Mouse (Mus musculus): ENCODE measurements at regions not wholly inside any gene's neighbourhood (a gene's known extent, or its start where the extent isn't known, plus 50 kb on each side); places are given as distances from the start of the nearest gene placed in this dataset.
"Not testable (repeated sequence)": the region's sequence is repeated elsewhere in the genome, so short reads cannot be mapped to it uniquely, and the experiment has no call there.

GRCm38 (mm10) chr5:4248422-4248821 lies 56.3 kb downstream of the Mterf1b start:
- in situ Hi-C loops (cut with MboI, MseI), result no loop called here

DNA sequence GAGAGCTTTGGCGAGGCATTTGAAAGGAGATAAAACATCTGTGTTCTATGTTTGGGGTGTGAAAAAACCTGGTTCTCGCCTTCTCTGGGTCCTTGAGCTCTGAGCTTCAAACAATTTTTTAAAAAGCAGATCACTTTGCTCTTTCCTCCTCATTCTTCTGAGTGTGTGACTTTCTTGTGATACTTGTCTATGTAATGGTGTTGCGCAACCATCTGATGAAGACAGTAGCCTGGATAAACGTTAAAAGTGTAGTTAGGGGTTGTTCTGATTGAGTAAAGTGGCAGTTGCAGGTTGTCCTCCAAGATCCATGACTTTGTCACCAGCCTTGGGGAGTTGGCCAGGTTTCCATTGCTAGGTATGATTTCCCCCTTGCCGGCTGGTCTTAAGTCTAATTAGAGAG lies 62.1 kb downstream of the Mterf1b start:
- in situ Hi-C loops (cut with MboI, MseI), result not testable (repeated sequence)

- in situ Hi-C loops (cut with MboI, MseI), result no loop called here
These were observed 65.0 kb downstream of the Mterf1b start for GRCm38 (mm10) chr5:4257048-4257750.

DNA sequence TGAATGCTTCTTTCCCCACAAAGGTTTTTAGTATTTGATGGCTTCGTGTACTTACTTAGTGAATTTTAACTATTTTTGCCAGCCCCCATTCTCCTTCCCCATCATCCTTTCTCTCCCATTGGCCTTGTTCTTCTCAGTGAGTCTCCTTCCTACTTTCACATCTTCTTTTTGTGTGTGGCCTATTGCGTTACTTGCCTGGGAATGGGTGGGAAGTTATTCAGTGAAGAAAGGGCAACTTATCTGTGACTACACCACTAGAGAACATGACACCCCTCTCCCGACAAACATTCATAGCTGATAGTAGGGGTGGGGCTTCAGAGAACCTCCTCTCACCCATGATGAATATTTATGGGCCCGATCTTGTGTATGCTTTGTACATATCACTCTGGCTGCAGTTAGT lies 67.1 kb downstream of the Mterf1b start:
- in situ Hi-C loops (cut with MboI, MseI), result no loop called here

DNA sequence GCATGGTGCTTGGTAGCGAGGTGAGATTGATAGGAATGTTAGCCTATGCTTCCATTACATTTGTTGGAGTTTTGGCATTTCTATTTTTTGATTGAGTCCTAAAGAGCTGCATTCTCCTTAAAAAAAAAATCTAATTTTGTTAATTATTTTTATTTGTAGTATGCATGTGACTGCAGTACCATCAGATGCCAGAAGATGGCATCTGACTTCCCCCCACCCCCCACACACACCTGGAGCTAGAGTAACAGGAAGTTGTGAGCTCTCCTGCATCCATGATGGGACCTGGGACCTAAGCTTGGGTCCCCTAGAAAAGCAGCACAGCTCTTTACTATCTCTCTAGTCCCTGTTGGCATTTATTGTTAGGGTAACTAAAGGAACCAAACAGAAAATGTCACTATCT lies 70.5 kb downstream of the Mterf1b start:
- in situ Hi-C loops (cut with MboI, MseI), result loop anchor here (5.0 kb wide), 1 partner anchor 560 kb away; no protein-coding TSS in a partner anchor

DNA sequence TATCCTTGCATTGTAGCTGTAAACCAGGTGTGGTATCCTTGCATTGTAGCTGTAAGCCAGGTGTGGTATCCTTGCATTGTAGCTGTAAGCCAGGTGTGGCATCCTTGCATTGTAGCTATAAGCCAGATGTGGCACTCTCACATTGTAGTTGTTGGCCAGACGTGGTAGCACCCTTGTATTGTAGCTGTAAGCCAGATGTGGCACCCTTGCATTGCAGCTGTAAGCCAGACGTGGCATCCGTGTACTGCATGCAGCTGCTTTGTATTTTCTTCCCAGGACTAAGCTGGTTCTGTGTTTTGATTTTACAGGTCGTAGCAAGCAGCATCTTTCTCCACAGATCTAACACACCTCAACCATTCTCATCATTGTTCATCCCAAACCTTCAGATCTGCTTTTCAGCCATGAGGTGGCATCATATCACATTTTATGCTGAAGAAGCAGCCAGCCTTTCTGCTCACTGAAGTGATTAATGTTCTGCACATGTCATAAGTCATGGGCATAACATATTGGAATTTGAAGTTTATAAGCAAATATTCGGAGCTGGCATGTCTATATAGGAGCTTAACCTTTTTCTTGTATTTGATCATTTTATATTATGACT lies 71.5 kb downstream of the Mterf1b start:
- in situ Hi-C loops (cut with MboI, MseI), result loop anchor here (5.0 kb wide), 1 partner anchor 559 kb away; no protein-coding TSS in a partner anchor

DNA sequence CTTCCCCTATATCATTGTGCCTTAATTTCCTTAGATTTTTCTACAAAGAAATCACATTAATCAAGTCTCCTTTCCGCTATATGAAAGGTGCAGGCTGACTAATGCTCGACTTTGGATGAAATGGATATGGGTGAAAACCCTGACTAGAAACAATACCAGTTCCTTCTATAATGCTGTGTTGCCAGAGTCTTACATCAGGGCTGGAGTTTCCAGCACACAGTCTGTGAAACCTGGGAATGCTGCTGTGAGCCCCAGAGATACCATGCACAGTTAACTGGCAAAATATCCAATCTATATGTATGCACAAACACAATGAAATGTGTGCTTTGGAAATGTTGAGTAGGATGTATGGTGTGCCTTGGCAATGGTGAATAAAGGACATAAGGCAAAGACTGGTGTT lies 75.5 kb downstream of the Mterf1b start:
- in situ Hi-C loops (cut with MboI, MseI), result no loop called here

- in situ Hi-C loops (cut with MboI, MseI), result no loop called here
These were observed 80.8 kb downstream of the Mterf1b start for GRCm38 (mm10) chr5:4273001-4273400.

- in situ Hi-C loops (cut with MboI, MseI), result no loop called here
These were observed 111.4 kb downstream of the Mterf1b start for GRCm38 (mm10) chr5:4303616-4304015.

DNA sequence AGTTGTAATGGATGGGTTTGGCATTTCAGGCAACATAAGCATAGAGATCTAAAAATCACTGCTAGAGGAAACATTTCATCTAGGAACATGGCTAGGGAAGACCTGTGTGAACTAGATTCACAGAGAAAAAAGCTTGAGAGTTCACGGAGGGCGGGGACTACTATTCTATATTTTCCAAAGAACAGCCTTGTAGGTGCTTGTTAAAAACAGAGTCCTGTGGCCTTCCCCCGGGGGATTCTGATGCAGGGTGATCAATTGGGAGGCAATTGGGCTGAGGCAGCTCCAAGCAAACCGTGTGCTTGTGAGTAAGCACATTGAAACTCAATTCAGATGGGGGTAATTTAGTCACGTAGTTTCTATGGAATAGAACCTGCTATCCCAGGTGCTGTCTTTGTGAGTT lies 112.0 kb downstream of the Mterf1b start:
- in situ Hi-C loops (cut with MboI, MseI), result no loop called here

- in situ Hi-C loops (cut with MboI, MseI), result no loop called here
These were observed 116.3 kb downstream of the Mterf1b start for GRCm38 (mm10) chr5:4308514-4308913.

DNA sequence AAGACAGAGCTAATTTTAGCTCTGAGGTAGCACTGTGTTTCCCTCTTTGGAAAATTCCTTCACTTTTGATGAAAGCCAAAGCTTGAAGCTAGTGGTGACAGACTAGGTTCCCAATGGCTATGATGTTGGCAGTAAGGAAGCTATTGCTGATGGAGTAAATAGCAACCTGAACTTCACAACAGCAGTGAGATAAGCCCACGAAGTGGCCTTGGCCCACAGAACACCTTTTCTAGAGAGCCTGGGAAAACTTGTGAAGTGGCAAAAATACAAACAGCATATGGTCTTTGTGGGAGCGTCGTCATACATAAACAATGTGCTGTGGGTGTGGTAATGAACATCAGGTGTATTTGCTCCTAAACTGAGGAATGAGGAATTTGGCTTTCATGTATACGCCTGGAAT lies 119.0 kb downstream of the Mterf1b start:
- in situ Hi-C loops (cut with MboI, MseI), result no loop called here

DNA sequence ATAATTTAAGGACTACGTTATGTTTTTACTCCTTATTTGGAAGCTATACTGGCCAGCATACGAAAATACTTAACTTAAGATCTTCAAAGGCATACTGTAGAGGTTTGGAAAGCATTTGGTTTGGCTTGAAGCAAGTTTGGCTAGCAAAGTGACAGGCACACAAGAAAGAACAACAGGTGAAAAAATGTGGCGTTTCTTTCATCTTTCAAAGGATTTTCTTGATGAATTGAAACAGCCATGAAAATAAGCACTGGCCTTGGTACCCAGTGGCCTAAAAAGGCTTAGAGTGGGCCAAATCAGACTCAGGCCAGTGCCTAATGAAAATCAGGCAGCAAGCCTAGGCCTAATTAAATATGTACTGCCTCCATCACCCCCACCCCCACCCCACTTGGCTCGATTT lies 119.4 kb downstream of the Mterf1b start:
- in situ Hi-C loops (cut with MboI, MseI), result no loop called here

DNA sequence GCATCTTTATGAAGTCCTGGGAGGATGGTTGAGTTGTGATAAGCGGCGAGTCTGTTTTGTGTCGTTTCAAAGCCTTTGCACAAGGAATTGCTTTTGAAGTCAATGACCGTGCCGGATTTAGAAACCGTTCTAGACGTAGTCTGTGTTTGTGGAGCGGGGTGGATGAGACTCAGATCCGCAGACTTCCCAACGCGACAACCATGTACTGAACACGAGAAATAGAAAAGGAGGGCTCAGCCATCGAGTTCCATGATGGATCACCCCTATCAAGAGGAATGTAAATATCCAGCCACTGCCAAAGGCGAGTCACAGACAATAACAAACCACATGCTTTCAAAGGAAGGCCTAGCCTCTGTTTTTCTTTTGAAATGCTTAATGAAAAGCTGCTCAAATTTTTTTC lies 120.5 kb downstream of the Mterf1b start:
- in situ Hi-C loops (cut with MboI, MseI), result no loop called here

DNA sequence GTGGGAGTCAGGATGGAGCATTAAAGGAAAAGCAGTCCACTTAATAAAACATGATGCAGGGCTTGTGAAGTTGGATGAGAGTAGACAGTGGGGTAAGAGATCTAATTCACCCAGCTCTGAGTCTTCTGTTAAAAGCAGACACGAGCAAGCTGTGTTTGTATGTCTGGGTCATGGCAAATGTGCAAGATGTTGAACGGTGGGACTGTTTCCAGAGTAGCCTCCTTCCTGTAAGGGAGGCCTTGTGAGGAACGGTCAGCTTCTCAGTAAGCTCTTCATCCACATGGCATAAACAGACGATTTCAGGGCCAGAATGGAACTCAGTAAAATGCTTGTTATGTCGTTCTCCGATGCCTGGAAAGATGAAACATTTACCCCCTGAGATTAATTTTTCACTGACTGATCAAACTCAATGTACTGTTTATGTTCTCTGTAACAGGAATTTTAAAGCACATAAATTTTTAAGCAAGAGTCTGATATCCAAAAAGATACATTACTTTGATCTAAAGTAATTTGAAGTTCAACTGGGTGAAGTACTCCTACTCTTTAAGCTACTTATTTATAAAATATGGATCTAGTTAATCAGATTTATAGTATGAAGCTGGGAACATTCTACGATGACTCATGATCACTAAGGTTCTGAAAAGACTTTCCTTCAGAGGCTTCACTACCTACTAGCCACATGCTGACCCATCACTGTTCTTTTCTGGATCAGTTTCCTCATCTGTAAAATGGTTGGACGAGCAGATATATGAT lies 130.6 kb downstream of the Mterf1b start:
- in situ Hi-C loops (cut with MboI, MseI), result no loop called here

DNA sequence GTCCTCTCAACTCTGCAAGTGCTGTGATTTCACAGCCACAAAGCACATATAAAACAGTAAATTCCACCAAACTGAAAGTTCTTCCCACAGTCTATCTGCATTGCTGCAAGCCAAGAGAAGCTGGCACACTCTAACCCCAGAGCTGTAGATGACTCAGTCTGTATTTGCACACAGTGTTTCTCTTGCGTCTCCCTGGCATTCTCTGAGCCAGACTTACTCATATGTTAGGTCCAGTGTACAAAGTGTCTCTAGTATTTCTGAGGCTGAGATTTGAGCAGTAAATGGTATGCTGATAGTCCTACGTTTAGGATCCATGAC lies 131.2 kb downstream of the Mterf1b start:
- in situ Hi-C loops (cut with MboI, MseI), result no loop called here

DNA sequence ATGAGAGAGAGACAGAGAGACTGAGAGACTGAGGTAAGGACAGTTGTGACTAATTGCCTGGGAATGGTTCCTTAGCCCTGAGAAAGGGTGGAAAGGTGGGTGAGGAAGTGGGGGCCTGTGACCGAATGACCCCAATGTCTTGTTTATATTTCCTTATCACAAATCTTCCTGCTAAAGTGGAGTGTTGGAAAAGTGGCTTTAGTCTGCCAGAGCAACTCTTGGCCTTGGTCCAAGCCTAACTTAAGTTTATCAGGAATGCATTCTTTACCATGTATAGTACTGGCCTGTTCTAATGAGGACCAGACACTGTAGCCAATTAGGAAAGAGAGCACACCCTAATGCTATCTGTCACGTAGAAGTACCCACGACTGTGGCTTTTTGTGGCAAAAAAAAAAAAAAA lies 133.6 kb downstream of the Mterf1b start:
- in situ Hi-C loops (cut with MboI, MseI), result no loop called here

DNA sequence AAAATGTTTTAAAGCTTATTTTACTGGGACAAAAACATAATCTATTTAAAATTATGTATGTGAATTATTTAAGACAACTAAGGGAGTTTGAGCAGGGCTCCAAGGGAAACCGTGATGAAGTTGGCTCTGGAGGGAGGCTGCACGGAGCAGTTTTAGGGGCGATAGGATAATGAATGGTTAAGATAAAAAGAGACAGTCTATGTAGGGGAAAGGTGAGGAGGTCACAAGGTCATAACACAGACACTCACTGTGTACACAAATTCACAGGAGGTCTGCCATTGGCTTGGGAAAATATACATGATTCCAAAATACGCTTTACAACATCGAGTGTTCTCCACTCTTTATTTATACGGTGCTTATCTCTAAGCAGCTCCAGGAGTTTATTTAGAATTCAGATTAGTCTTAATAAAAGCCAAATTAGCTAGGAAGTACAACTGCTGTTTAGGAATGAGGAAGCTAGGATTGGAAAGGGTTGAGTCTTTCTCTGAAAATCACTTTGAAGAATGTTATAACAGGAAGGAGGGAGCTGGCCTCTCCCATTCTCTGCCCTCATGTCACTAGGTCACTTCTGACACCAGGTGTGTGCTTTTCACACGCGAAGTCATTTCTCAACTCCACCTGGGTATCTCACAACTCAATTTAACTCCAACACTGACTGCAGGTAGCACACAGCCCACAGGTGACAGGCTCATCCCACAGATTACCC lies 134.3 kb downstream of the Mterf1b start:
- in situ Hi-C loops (cut with MboI, MseI), result no loop called here

DNA sequence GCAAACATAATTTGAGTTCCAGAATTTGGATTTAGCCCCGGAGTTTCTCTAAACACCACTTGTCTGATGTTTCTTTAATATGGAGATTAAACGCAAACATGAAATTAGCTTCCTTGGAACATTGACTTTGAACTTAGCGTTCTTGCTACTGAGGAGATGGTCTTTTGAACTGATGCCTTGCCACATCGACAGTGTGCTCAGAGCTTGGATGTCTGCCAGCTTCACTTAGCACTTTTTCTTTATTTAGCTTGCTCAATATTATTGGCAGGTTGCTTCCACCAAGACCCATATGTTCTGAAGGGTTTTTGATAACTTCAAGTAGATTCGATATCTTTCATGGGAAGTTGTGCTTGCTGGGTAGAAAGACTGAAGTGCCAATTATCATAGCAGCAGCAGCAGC lies 143.5 kb downstream of the Mterf1b start:
- in situ Hi-C loops (cut with MboI, MseI), result no loop called here

- in situ Hi-C loops (cut with MboI, MseI), result no loop called here
These were observed 149.8 kb downstream of the Mterf1b start for GRCm38 (mm10) chr5:4341956-4342355.

DNA sequence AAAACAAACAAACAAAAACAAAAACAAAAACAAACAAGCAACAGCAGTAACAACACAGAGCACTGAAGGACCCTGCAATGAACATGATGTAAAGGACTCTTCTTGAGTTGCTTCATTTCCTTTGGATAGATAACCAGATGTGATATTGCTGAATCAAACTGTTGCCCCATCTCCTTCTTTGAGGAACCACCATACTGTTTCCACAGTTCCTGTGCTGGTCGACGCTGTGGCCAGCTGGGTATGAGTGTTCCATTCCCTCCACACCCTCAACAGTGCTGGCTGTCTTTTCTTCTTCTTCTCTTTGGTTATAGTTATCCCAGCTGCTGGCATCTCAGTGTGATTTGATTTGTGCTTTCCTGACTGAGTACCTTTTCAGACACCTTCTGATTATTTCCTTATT lies 152.3 kb downstream of the Mterf1b start:
- in situ Hi-C loops (cut with MboI, MseI), result no loop called here

DNA sequence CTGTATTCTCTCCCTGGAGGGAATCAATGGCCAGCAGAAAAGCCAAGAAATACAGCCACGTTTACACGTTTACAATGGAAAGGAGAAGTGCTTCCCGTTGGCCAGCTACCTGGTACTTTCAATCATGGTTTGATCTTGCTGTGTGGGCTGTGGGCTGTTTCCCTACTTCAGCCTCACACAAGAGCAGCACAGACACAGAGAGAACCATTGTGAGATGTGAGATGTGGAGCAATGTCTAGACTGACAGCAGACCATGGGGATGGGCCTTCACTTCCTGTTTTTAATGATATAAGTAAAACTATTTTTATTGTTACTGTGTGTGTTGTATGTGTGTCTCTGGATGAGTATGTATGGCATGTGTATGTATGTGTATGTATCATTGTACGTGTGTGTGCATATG lies 156.2 kb downstream of the Mterf1b start:
- in situ Hi-C loops (cut with MboI, MseI), result no loop called here

Measured in T-helper 1 cell (primary cell).